Mouse (Mus musculus) layer of hippocampus, adult 8-10 months (tissue): ENCODE data around the gene Mbnl1. TPM values are rescaled to one million over a fixed set of nuclear protein-coding genes. Genes with fewer than 3 reads are reported as not detected.

Source experiments
- DNase-seq, 2 experiments: peaks; one replicate each; pipeline ENCODE4 v3.0.0; 2022; ENCODE audit warnings: low spot score in 2 of 2
- total RNA-seq, 4 experiments: library from RNA; stranded (reverse); gene quantifications; 2 replicates each; pipeline ENCODE4 v1.2.4; 2022

The Mbnl1 gene
- total RNA-seq, 4 experiments from 2014 or later, result 160 to 169 (median 162) TPM

GRCm38 (mm10) chr3:60568171-60568684 is 95.6 kb downstream of the Mbnl1 start:
- DNase-seq, result no peak

- no peak for DNase-seq
Observed at GRCm38 (mm10) chr3:60568801-60569568, 96.4 kb downstream of the Mbnl1 start.

GRCm38 (mm10) chr3:60569781-60570180 is 97.2 kb downstream of the Mbnl1 start:
- no peak for DNase-seq

GRCm38 (mm10) chr3:60570491-60571022 is 97.9 kb downstream of the Mbnl1 start:
- no peak for DNase-seq

GRCm38 (mm10) chr3:60571493-60571892 is 98.9 kb downstream of the Mbnl1 start:
- no peak for DNase-seq

GRCm38 (mm10) chr3:60574199-60574598 is 101.6 kb downstream of the Mbnl1 start:
- no peak for DNase-seq

GRCm38 (mm10) chr3:60574849-60575524 is 102.4 kb downstream of the Mbnl1 start:
- DNase-seq, result no peak

GRCm38 (mm10) chr3:60575945-60576344 is 103.3 kb downstream of the Mbnl1 start:
- DNase-seq, result no peak

- no peak for DNase-seq
Observed at GRCm38 (mm10) chr3:60576366-60577046, 103.9 kb downstream of the Mbnl1 start.

GRCm38 (mm10) chr3:60579880-60580279 is 107.2 kb downstream of the Mbnl1 start:
- DNase-seq, result no peak

GRCm38 (mm10) chr3:60580699-60581098 is 108.1 kb downstream of the Mbnl1 start:
- no peak for DNase-seq

- DNase-seq, result no peak
Observed at GRCm38 (mm10) chr3:60582154-60582553, 109.5 kb downstream of the Mbnl1 start.

GRCm38 (mm10) chr3:60582620-60583019 is 110.0 kb downstream of the Mbnl1 start:
- no peak for DNase-seq

- no peak for DNase-seq
Observed at GRCm38 (mm10) chr3:60584704-60585103, 112.1 kb downstream of the Mbnl1 start.

- no peak for DNase-seq
Observed at GRCm38 (mm10) chr3:60586046-60586445, 113.4 kb downstream of the Mbnl1 start.

- DNase-seq, result no peak
Observed at GRCm38 (mm10) chr3:60587149-60587548, 114.5 kb downstream of the Mbnl1 start.

- no peak for DNase-seq
Observed at GRCm38 (mm10) chr3:60589361-60589760, 116.7 kb downstream of the Mbnl1 start.

- DNase-seq, result no peak
Observed at GRCm38 (mm10) chr3:60595606-60596005, 123.0 kb downstream of the Mbnl1 start.

- no peak for DNase-seq
Observed at GRCm38 (mm10) chr3:60596985-60597384, 124.4 kb downstream of the Mbnl1 start.

GRCm38 (mm10) chr3:60601686-60602085 is 129.1 kb downstream of the Mbnl1 start:
- peak; percentile 57 to 80 for DNase-seq

GRCm38 (mm10) chr3:60602923-60603549 is 130.4 kb downstream of the Mbnl1 start:
- no peak for DNase-seq
